Mouse (Mus musculus): ENCODE data around the gene Ngdn. TPM values are rescaled to one million over a fixed set of nuclear protein-coding genes. Genes with fewer than 3 reads are reported as not detected.
A peak's percentile ranks its signal among the peaks of the same experiment; 100 is the strongest.
"Not testable (repeated sequence)": the region's sequence is repeated elsewhere in the genome, so short reads cannot be mapped to it uniquely, and the experiment has no call there.

The Ngdn gene
- polyA plus RNA-seq, 1 experiment, result 17.0 TPM

- Histone ChIP-seq H3K4me3 (replicated peaks; ENCODE audit: extremely low read depth, low read depth, low read length) (no peak overlapping the region), H3K4me1 (ENCODE audit: control insufficient read depth, insufficient read depth, low read length) (no peaks in the 10 kb centered on the region)
- peak; percentile 36 for DNase-seq
- TF ChIP-seq POLR2A (IDR thresholded peaks at IDR 0.05; ENCODE audit: borderline replicate concordance, extremely low read depth, low read depth, low read length) (no peak), CTCF (IDR thresholded peaks at IDR 0.05; ENCODE audit: insufficient read depth, low read length) (peak; percentile 62)
- WGBS, result 64% methylated on average over 7 of the region's 7 CpGs
These were observed 9.0 kb downstream of the Ngdn start for GRCm38 (mm10) chr14:55024236-55024635.

- 79% methylated on average over 5 of the region's 5 CpGs for WGBS
- no peak for DNase-seq
- H3K4me1 ChIP-seq (ENCODE audit: control insufficient read depth, insufficient read depth, low read length), result no peaks in the 10 kb centered on the region
- TF ChIP-seq CTCF (IDR thresholded peaks at IDR 0.05; ENCODE audit: insufficient read depth, low read length), result no peak
- TF ChIP-seq POLR2A (IDR thresholded peaks at IDR 0.05; ENCODE audit: borderline replicate concordance, extremely low read depth, low read depth, low read length), result no peak
- no peak overlapping the region for H3K4me3 ChIP-seq (replicated peaks; ENCODE audit: extremely low read depth, low read depth, low read length)
These were observed 10.3 kb downstream of the Ngdn start for GRCm38 (mm10) chr14:55025527-55025926.

- Histone ChIP-seq H3K4me3 (replicated peaks; ENCODE audit: extremely low read depth, low read depth, low read length) (no peak overlapping the region), H3K4me1 (ENCODE audit: control insufficient read depth, insufficient read depth, low read length) (no peaks in the 10 kb centered on the region)
- TF ChIP-seq CTCF (IDR thresholded peaks at IDR 0.05; ENCODE audit: insufficient read depth, low read length), result no peak
- no peak for TF ChIP-seq POLR2A (IDR thresholded peaks at IDR 0.05; ENCODE audit: borderline replicate concordance, extremely low read depth, low read depth, low read length)
- 33% methylated on average over 5 of the region's 5 CpGs for WGBS
- no peak for DNase-seq
These were observed 12.0 kb downstream of the Ngdn start for GRCm38 (mm10) chr14:55027251-55027650.

- Histone ChIP-seq H3K4me3 (replicated peaks; ENCODE audit: extremely low read depth, low read depth, low read length) (no peak overlapping the region), H3K4me1 (ENCODE audit: control insufficient read depth, insufficient read depth, low read length) (no peaks in the 10 kb centered on the region)
- TF ChIP-seq CTCF (IDR thresholded peaks at IDR 0.05; ENCODE audit: insufficient read depth, low read length) (no peak), POLR2A (IDR thresholded peaks at IDR 0.05; ENCODE audit: borderline replicate concordance, extremely low read depth, low read depth, low read length) (no peak)
- 29% methylated on average over 6 of the region's 6 CpGs for WGBS
- no peak for DNase-seq
These were observed 12.4 kb downstream of the Ngdn start for GRCm38 (mm10) chr14:55027653-55028052.

GRCm38 (mm10) chr14:55028333-55028835 lies 13.1 kb downstream of the Ngdn start:
- no peak overlapping the region for H3K4me3 ChIP-seq (replicated peaks; ENCODE audit: extremely low read depth, low read depth, low read length)
- no peak for DNase-seq
- H3K4me1 ChIP-seq (ENCODE audit: control insufficient read depth, insufficient read depth, low read length), result no peaks in the 10 kb centered on the region
- no peak for TF ChIP-seq CTCF (IDR thresholded peaks at IDR 0.05; ENCODE audit: insufficient read depth, low read length)
- no peak for TF ChIP-seq POLR2A (IDR thresholded peaks at IDR 0.05; ENCODE audit: borderline replicate concordance, extremely low read depth, low read depth, low read length)
- WGBS, result 44% methylated on average over 5 of the region's 5 CpGs

- H3K4me1 ChIP-seq (ENCODE audit: control insufficient read depth, insufficient read depth, low read length), result no peaks in the 10 kb centered on the region
- no peak for DNase-seq
- TF ChIP-seq CTCF (IDR thresholded peaks at IDR 0.05; ENCODE audit: insufficient read depth, low read length), result no peak; the same call in 1 of the 2 replicates
- no peak for TF ChIP-seq POLR2A (IDR thresholded peaks at IDR 0.05; ENCODE audit: borderline replicate concordance, extremely low read depth, low read depth, low read length)
- H3K4me3 ChIP-seq (replicated peaks; ENCODE audit: extremely low read depth, low read depth, low read length), result no peak overlapping the region
- WGBS, result 18% methylated on average over 11 of the region's 11 CpGs
These were observed 13.9 kb downstream of the Ngdn start for GRCm38 (mm10) chr14:55029034-55029698.

- H3K4me3 ChIP-seq (replicated peaks; ENCODE audit: extremely low read depth, low read depth, low read length), result no peak overlapping the region
- H3K4me1 ChIP-seq (ENCODE audit: control insufficient read depth, insufficient read depth, low read length), result no peaks in the 10 kb centered on the region
- 51% methylated on average over 19 of the region's 19 CpGs for WGBS
- no peak for DNase-seq
- no peak for TF ChIP-seq POLR2A (IDR thresholded peaks at IDR 0.05; ENCODE audit: borderline replicate concordance, extremely low read depth, low read depth, low read length)
- no peak for TF ChIP-seq CTCF (IDR thresholded peaks at IDR 0.05; ENCODE audit: insufficient read depth, low read length)
These were observed 17.5 kb downstream of the Ngdn start for GRCm38 (mm10) chr14:55032695-55033225.

GRCm38 (mm10) chr14:55043694-55044093 lies 28.4 kb downstream of the Ngdn start:
- WGBS, result 53% methylated on average over 2 of the region's 2 CpGs
- not testable (repeated sequence) for H3K4me1 ChIP-seq (ENCODE audit: control insufficient read depth, insufficient read depth, low read length); H3K4me3 ChIP-seq (replicated peaks; ENCODE audit: extremely low read depth, low read depth, low read length); DNase-seq

- DNase-seq, result no peak
- no peak overlapping the region for H3K4me3 ChIP-seq (replicated peaks; ENCODE audit: extremely low read depth, low read depth, low read length)
- TF ChIP-seq POLR2A (IDR thresholded peaks at IDR 0.05; ENCODE audit: borderline replicate concordance, extremely low read depth, low read depth, low read length) (no peak), CTCF (IDR thresholded peaks at IDR 0.05; ENCODE audit: insufficient read depth, low read length) (no peak)
- 51% methylated on average over 2 of the region's 2 CpGs for WGBS
- H3K4me1 ChIP-seq (ENCODE audit: control insufficient read depth, insufficient read depth, low read length), result no peaks in the 10 kb centered on the region
These were observed 32.8 kb downstream of the Ngdn start for GRCm38 (mm10) chr14:55047971-55048531.

GRCm38 (mm10) chr14:55052496-55052895 lies 37.2 kb downstream of the Ngdn start:
- WGBS, result 72% methylated on average over 9 of the region's 9 CpGs
- H3K4me1 ChIP-seq (ENCODE audit: control insufficient read depth, insufficient read depth, low read length), result no peaks in the 10 kb centered on the region
- no peak for TF ChIP-seq POLR2A (IDR thresholded peaks at IDR 0.05; ENCODE audit: borderline replicate concordance, extremely low read depth, low read depth, low read length)
- no peak for TF ChIP-seq CTCF (IDR thresholded peaks at IDR 0.05; ENCODE audit: insufficient read depth, low read length)
- no peak overlapping the region for H3K4me3 ChIP-seq (replicated peaks; ENCODE audit: extremely low read depth, low read depth, low read length)
- no peak for DNase-seq

All from lung, adult 2 months (tissue).